Mouse (Mus musculus): Measurements from ENCODE around the gene Tra2a.

GRCm38 (mm10) chr6:49280942-49281341 lies 17.1 kb upstream of the Tra2a start:
- no peak for TF ChIP-seq CTCF (IDR thresholded peaks at IDR 0.05; ENCODE audit: low read depth, low read length)
- TF ChIP-seq POLR2AphosphoS5 (IDR thresholded peaks at IDR 0.05; ENCODE audit: insufficient replicate concordance, low read depth, low read length), result no peak
- no peak for TF ChIP-seq GATA1 (IDR thresholded peaks at IDR 0.05; ENCODE audit: borderline replicate concordance, low read length)
